22 mouse cellular contexts compared by ENCODE assay signal in the genomic region with DNA sequence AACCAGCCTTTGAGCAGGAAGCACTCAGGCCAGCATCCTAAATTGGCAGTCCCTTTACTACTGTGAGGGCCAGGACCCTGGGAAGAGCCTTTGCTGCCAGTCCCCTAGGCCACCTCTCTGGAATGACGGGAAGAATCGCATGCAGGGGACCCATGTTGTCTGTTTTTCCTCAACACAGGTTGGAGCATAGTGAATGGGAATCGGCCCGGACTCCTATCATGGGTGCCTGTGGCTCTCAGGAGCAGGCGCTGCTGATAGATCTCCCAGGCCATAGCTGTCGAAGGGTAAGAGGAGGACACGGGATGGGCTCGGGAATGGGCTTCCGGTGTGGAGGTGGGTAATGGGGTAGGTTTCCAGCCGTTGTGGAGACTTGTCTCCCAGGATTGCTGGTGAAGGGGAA. TPM values are rescaled to one million over a fixed set of nuclear protein-coding genes. Genes with fewer than 3 reads are reported as not detected.
A peak's percentile ranks its signal among the peaks of the same experiment; 100 is the strongest.
DNase-seq lines count a peak whose midpoint lies in the region; ATAC-seq and TF ChIP-seq lines count a peak whose summit lies in the region.
"Had no signal": no experiment of that assay in that cellular context is flagged by ENCODE, and none has a peak within 500 bp of the region (broad histone marks: within the 10 kb centered on the region; RNA-seq: fewer than 3 reads in every experiment).

No protein-coding gene starts in this region.

- no peak overlapping the region for H3K9ac ChIP-seq in lung, postnatal 0 days (replicated peaks; ENCODE audit: low read depth)
- H3K9ac ChIP-seq in CH12.LX (ENCODE audit: insufficient read depth, low read depth): peak overlapping the region; percentile 28
- H3K9ac ChIP-seq: embryonic facial prominence, embryonic 15.5 days; hindbrain, embryonic 12.5 days had no signal

- TF ChIP-seq RAD21 in CH12.LX (IDR thresholded peaks at IDR 0.05; ENCODE audit: low read depth, low read length): no peak

- TF ChIP-seq CTCF in lung, postnatal 0 days (IDR thresholded peaks at IDR 0.05): no peak
- no peak for TF ChIP-seq CTCF in CH12.LX (conservative IDR thresholded peaks at IDR 0.05 in 1 of 2, IDR thresholded peaks at IDR 0.05 in 1 of 2; ENCODE audit: low read depth in 2 of 2, low read length in 2 of 2)
- no peak for TF ChIP-seq CTCF in bone marrow, adult 2 months (IDR thresholded peaks at IDR 0.05; ENCODE audit: control insufficient read depth, insufficient read depth, low read length)

- no peaks in the 10 kb centered on the region; the same call in 1 of the 2 replicates for H3K4me1 ChIP-seq in lung, postnatal 0 days (ENCODE audit: insufficient read depth, low read depth, low read length)
- peaks cover 37 to 71% of the 10 kb centered on the region in 2 experiments for H3K4me1 ChIP-seq in CH12.LX (ENCODE audit: control insufficient read depth in 1 of 2, insufficient read depth in 2 of 2)
- peaks cover 1% of the 10 kb centered on the region; the same call in 1 of the 2 replicates for H3K4me1 ChIP-seq in bone marrow, adult 2 months (ENCODE audit: control insufficient read depth, insufficient read depth, low read length)
- peaks cover 18% of the 10 kb centered on the region; the same call in 1 of the 2 replicates for H3K4me1 ChIP-seq in limb, embryonic 10.5 days
- H3K4me1 ChIP-seq: embryonic facial prominence, embryonic 15.5 days; heart, embryonic 10.5 days; hindbrain, embryonic 12.5 days had no signal

- no peaks in the 10 kb centered on the region for H3K27me3 ChIP-seq in lung, postnatal 0 days (replicated peaks; ENCODE audit: insufficient read depth, low read length)
- H3K27me3 ChIP-seq in CH12.LX (replicated peaks): no peaks in the 10 kb centered on the region
- H3K27me3 ChIP-seq in limb, embryonic 10.5 days (ENCODE audit: low read depth, poor library complexity, severe bottlenecking): no peaks in the 10 kb centered on the region
- H3K27me3 ChIP-seq: embryonic facial prominence, embryonic 15.5 days; hindbrain, embryonic 12.5 days had no signal

- DNase-seq in lung, postnatal 0 days (ENCODE audit: low spot score): no peak
- no peak for DNase-seq in lung, postnatal 25 days (ENCODE audit: low spot score)
- no peak for DNase-seq in CH12.LX (ENCODE audit: extremely low read depth)
- DNase-seq in limb, embryonic 10.5 days (ENCODE audit: low spot score): no peak
- no peak for DNase-seq in cerebellum, adult 8-10 months
- no peak for DNase-seq in cerebellum, adult 11 months
- DNase-seq: cerebellum, adult 9-10 months; cerebellum, postnatal 25 days; gastrocnemius, postnatal 25 days; heart, postnatal 10 days; heart, postnatal 4 days had no signal

- no peak overlapping the region for H3K4me2 ChIP-seq in lung, postnatal 0 days (replicated peaks; ENCODE audit: low read depth, low read length)
- peak overlapping the region; percentile 50 for H3K4me2 ChIP-seq in CH12.LX (ENCODE audit: insufficient read depth, low read depth, poor library complexity, severe bottlenecking)
- H3K4me2 ChIP-seq: embryonic facial prominence, embryonic 15.5 days; hindbrain, embryonic 12.5 days had no signal

- H3K4me3 ChIP-seq in lung, postnatal 0 days (ENCODE audit: low read depth, low read length): no peak overlapping the region
- H3K4me3 ChIP-seq in CH12.LX (replicated peaks in 1 of 3; ENCODE audit: low read depth in 2 of 3, low read length in 2 of 3, poor library complexity in 1 of 3): no peak overlapping the region
- H3K4me3 ChIP-seq in bone marrow, adult 2 months (replicated peaks; ENCODE audit: control insufficient read depth, low read depth, low read length): no peak overlapping the region
- no peak overlapping the region for H3K4me3 ChIP-seq in limb, embryonic 10.5 days
- H3K4me3 ChIP-seq: embryonic facial prominence, embryonic 15.5 days; erythroblast, embryonic 14.5 days; heart, embryonic 10.5 days; hindbrain, embryonic 12.5 days had no signal

- no peak for ATAC-seq in lung, postnatal 0 days
- ATAC-seq in erythroid progenitor cell, adult 5-6 weeks (replicated peaks; ENCODE audit: low FRiP score, poor library complexity, severe bottlenecking): no peak
- ATAC-seq: forebrain, embryonic 16.5 days; hindbrain, embryonic 16.5 days; inflammation-experienced regulatory T-cells, adult 6 months had no signal

- no peak for TF ChIP-seq POLR2A in CH12.LX (IDR thresholded peaks at IDR 0.05; ENCODE audit: low read depth, low read length)
- TF ChIP-seq POLR2A in bone marrow, adult 2 months (IDR thresholded peaks at IDR 0.05; ENCODE audit: borderline replicate concordance, control insufficient read depth, low read depth, low read length): no peak

- no peaks in the 10 kb centered on the region for H3K9me3 ChIP-seq in lung, postnatal 0 days (ENCODE audit: low read length)
- no peaks in the 10 kb centered on the region for H3K9me3 ChIP-seq in CH12.LX (replicated peaks; ENCODE audit: low read length)
- no peaks in the 10 kb centered on the region for H3K9me3 ChIP-seq in limb, embryonic 10.5 days (replicated peaks)
- H3K9me3 ChIP-seq: embryonic facial prominence, embryonic 15.5 days; G1E; heart, embryonic 10.5 days; hindbrain, embryonic 12.5 days had no signal

- in situ Hi-C loops in CH12.LX (cut with MboI; ENCODE audit: low pct_ligation_motif_present, low pct_unique_long_range_greater_than_20kb, low sequenced_read_pairs): no loop called here

- H3K36me3 ChIP-seq in lung, postnatal 0 days (ENCODE audit: insufficient read depth, low read length): peaks cover 15% of the 10 kb centered on the region
- H3K36me3 ChIP-seq in CH12.LX (replicated peaks in 1 of 2; ENCODE audit: control insufficient read depth in 1 of 2, insufficient read depth in 1 of 2, low read length in 1 of 2): peaks cover 48 to 58% of the 10 kb centered on the region in 2 experiments
- peaks cover 68% of the 10 kb centered on the region for H3K36me3 ChIP-seq in limb, embryonic 10.5 days

- dilution Hi-C loops in CH12.LX (cut with MboI; ENCODE audit: extremely low pct_ligation_motif_present, extremely low pct_unique_long_range_greater_than_20kb, low sequenced_read_pairs): no loop called here

- peaks cover 42% of the 10 kb centered on the region for H3K79me2 ChIP-seq in CH12.LX (replicated peaks; ENCODE audit: control insufficient read depth, extremely low read depth, insufficient read depth, poor library complexity, severe bottlenecking)

- peak overlapping the region; percentile 28; the same call in 1 of the 2 replicates for H3K27ac ChIP-seq in lung, postnatal 0 days (ENCODE audit: low read length)
- H3K27ac ChIP-seq in CH12.LX (ENCODE audit: insufficient read depth, low read depth): peak overlapping the region; percentile 91
- peak overlapping the region; percentile 54 for H3K27ac ChIP-seq in bone marrow, adult 2 months (ENCODE audit: control insufficient read depth, insufficient read depth, low read depth, low read length, poor library complexity)
- H3K27ac ChIP-seq in limb, embryonic 10.5 days: peak overlapping the region; percentile 15; the same call in 1 of the 2 replicates
- H3K27ac ChIP-seq: embryonic facial prominence, embryonic 15.5 days; heart, embryonic 10.5 days; hindbrain, embryonic 12.5 days had no signal

- WGBS in lung, postnatal 0 days: 90% methylated on average over 10 of the region's 10 CpGs
- 91% methylated on average over 10 of the region's 10 CpGs for WGBS in bone marrow, adult 2 months
- WGBS in limb, embryonic 10.5 days: 88% methylated on average over 10 of the region's 10 CpGs

- TF ChIP-seq EP300 in lung, postnatal 0 days (IDR thresholded peaks at IDR 0.05): no peak
- TF ChIP-seq EP300 in CH12.LX (IDR thresholded peaks at IDR 0.05; ENCODE audit: low read length): no peak

RNA-seq across cellular contexts. Expression of a gene that starts 3.4 kb away (rescaled TPM):
- 11.4 and 12.6 TPM in 2 replicates for polyA plus RNA-seq in lung, postnatal 0 days (2015; fragmentation: Nextera tagmentation; extraction: Ambion mirVana)
- total RNA-seq in CH12.LX (2012; rRNA removed): 302 and 332 TPM in 2 replicates
- 206 and 222 TPM in 2 replicates for total RNA-seq in CH12.LX (2014; rRNA removed)
- polyA plus RNA-seq in CH12.LX (2012; ENCODE audit: insufficient read length, low read depth): 537 and 750 TPM in 2 replicates
- 88.0 and 129 TPM in 2 replicates for polyA plus RNA-seq in bone marrow, adult 2 months (2011; ENCODE audit: insufficient read depth, insufficient read length, low replicate concordance, missing spikeins)
- polyA plus RNA-seq in limb, embryonic 10.5 days (2016; fragmentation: Nextera tagmentation; extraction: Ambion mirVana): 2.0 and 2.3 TPM in 2 replicates
- total RNA-seq in erythroid progenitor cell, adult 5-6 weeks (2015; ENCODE audit: low replicate concordance): 11.3 and 15.9 TPM in 2 replicates
- 32.9 and 38.5 TPM in 2 replicates for total RNA-seq in erythroid progenitor cell, adult 5-6 weeks (2017; ENCODE audit: low replicate concordance)

RNA-seq across cellular contexts. Expression of a gene that starts 56.4 kb away (rescaled TPM):
- polyA plus RNA-seq in lung, postnatal 0 days (2015; fragmentation: Nextera tagmentation; extraction: Ambion mirVana): 114 and 120 TPM in 2 replicates
- 69.8 and 96.8 TPM in 2 replicates for total RNA-seq in CH12.LX (2012; rRNA removed)
- total RNA-seq in CH12.LX (2014; rRNA removed): 65.6 and 66.7 TPM in 2 replicates
- 75.9 and 112 TPM in 2 replicates for polyA plus RNA-seq in CH12.LX (2012; ENCODE audit: insufficient read length, low read depth)
- polyA plus RNA-seq in bone marrow, adult 2 months (2011; ENCODE audit: insufficient read depth, insufficient read length, low replicate concordance, missing spikeins): 10.4 and 14.5 TPM in 2 replicates
- 59.4 and 72.0 TPM in 2 replicates for polyA plus RNA-seq in limb, embryonic 10.5 days (2016; fragmentation: Nextera tagmentation; extraction: Ambion mirVana)
- 17.6 and 22.3 TPM in 2 replicates for total RNA-seq in erythroid progenitor cell, adult 5-6 weeks (2015; ENCODE audit: low replicate concordance)
- total RNA-seq in erythroid progenitor cell, adult 5-6 weeks (2017; ENCODE audit: low replicate concordance): 56.7 and 82.3 TPM in 2 replicates

RNA-seq across cellular contexts. Expression of a gene that starts 56.6 kb away (rescaled TPM):
- polyA plus RNA-seq in lung, postnatal 0 days (2015; fragmentation: Nextera tagmentation; extraction: Ambion mirVana): 0.95 and 1.4 TPM in 2 replicates
- total RNA-seq in CH12.LX (2012; rRNA removed) (7.4 and 8.1 TPM in 2 replicates), CH12.LX (2014; rRNA removed) (5.0 and 7.1 TPM in 2 replicates)
- polyA plus RNA-seq in CH12.LX (2012; ENCODE audit: insufficient read length, low read depth): 3.5 and 5.5 TPM in 2 replicates
- polyA plus RNA-seq in bone marrow, adult 2 months (2011; ENCODE audit: insufficient read depth, insufficient read length, low replicate concordance, missing spikeins): 3.5 and 9.2 TPM in 2 replicates
- 1.1 and 1.7 TPM in 2 replicates for polyA plus RNA-seq in limb, embryonic 10.5 days (2016; fragmentation: Nextera tagmentation; extraction: Ambion mirVana)
- 11.9 TPM in 1 of 2 replicates, not detected in the other for total RNA-seq in erythroid progenitor cell, adult 5-6 weeks (2015; ENCODE audit: low replicate concordance)
- total RNA-seq in erythroid progenitor cell, adult 5-6 weeks (2017; ENCODE audit: low replicate concordance): 0.77 TPM in 1 of 2 replicates, not detected in the other
- total RNA-seq: granulocyte monocyte progenitor cell, adult 5-6 weeks had no signal

RNA-seq across cellular contexts. Expression of a gene that starts 58.9 kb away (rescaled TPM):
- 0.10 and 0.12 TPM in 2 replicates for polyA plus RNA-seq in lung, postnatal 0 days (2015; fragmentation: Nextera tagmentation; extraction: Ambion mirVana)
- 0.88 and 1.5 TPM in 2 replicates for total RNA-seq in CH12.LX (2012; rRNA removed)
- total RNA-seq in CH12.LX (2014; rRNA removed): 1.0 and 2.2 TPM in 2 replicates
- 3.0 and 3.7 TPM in 2 replicates for polyA plus RNA-seq in CH12.LX (2012; ENCODE audit: insufficient read length, low read depth)
- not detected in 2 replicates for polyA plus RNA-seq in bone marrow, adult 2 months (2011; ENCODE audit: insufficient read depth, insufficient read length, low replicate concordance, missing spikeins)
- polyA plus RNA-seq in limb, embryonic 10.5 days (2016; fragmentation: Nextera tagmentation; extraction: Ambion mirVana): 0.28 and 0.78 TPM in 2 replicates
- not detected in 2 replicates for total RNA-seq in erythroid progenitor cell, adult 5-6 weeks (2015; ENCODE audit: low replicate concordance)
- not detected in 2 replicates for total RNA-seq in erythroid progenitor cell, adult 5-6 weeks (2017; ENCODE audit: low replicate concordance)
- polyA plus RNA-seq: erythroblast, embryonic 14.5 days; G1E had no signal

Comparison
In these comparisons a context has a peak if more than half of its experiments do, and no peak if none do; other contexts are left out.
1. H3K27ac ChIP-seq: peak in every context shown above with its lines; median percentile 91 in CH12.LX; 54 in bone marrow, adult 2 months; 28 in lung, postnatal 0 days; 15 in limb, embryonic 10.5 days.